7 mouse cellular contexts compared by ENCODE assay signal in genomic region chr11:86757480-86758371, GRCm38 (mm10). TPM values are rescaled to one million over a fixed set of nuclear protein-coding genes. Genes with fewer than 3 reads are reported as not detected.
DNase-seq lines count a peak whose midpoint lies in the region; ATAC-seq lines count a peak whose summit lies in the region.

Gene Cltc, minus strand, starts transcription at chr11:86757565.

- H3K27ac ChIP-seq in intestine, embryonic 15.5 days, result peak within 1 kb of the TSS; percentile 96
- H3K27ac ChIP-seq in midbrain, embryonic 10.5 days (replicated peaks), result peak within 1 kb of the TSS; percentile 94

- peak; percentile 97 for DNase-seq in adrenal gland, adult 2 months
- peak; percentile 98 for DNase-seq in embryo, embryonic 11.5 days (ENCODE audit: low read depth, low spot score)
- DNase-seq in gastrocnemius, postnatal 36 days, result peak; percentile 95 to 96
- peak; percentile 97 to 98 for DNase-seq in left cerebral cortex, postnatal 25 days (ENCODE audit: low spot score in 2 of 2)
- peak; percentile 96 for DNase-seq in midbrain, embryonic 10.5 days (ENCODE audit: low spot score)
- DNase-seq in right cerebral cortex, postnatal 4 days, result peak; percentile 96

- H3K4me2 ChIP-seq in intestine, embryonic 15.5 days (replicated peaks), result peak within 1 kb of the TSS; percentile 81

- H3K4me1 ChIP-seq in intestine, embryonic 15.5 days (replicated peaks), result peaks cover 11% of the 10 kb centered on the region
- H3K4me1 ChIP-seq in midbrain, embryonic 10.5 days, result peaks cover 34% of the 10 kb centered on the region

- H3K9me3 ChIP-seq in intestine, embryonic 15.5 days, result no peaks in the 10 kb centered on the region
- H3K9me3 ChIP-seq in midbrain, embryonic 10.5 days (replicated peaks), result no peaks in the 10 kb centered on the region

- peak within 1 kb of the TSS; percentile 92 for H3K4me3 ChIP-seq in intestine, embryonic 15.5 days (replicated peaks)
- peak within 1 kb of the TSS; percentile 97 for H3K4me3 ChIP-seq in midbrain, embryonic 10.5 days

- H3K36me3 ChIP-seq in intestine, embryonic 15.5 days, result no peaks in the 10 kb centered on the region
- H3K36me3 ChIP-seq in midbrain, embryonic 10.5 days, result peaks cover 10% of the 10 kb centered on the region

- no peaks in the 10 kb centered on the region for H3K27me3 ChIP-seq in intestine, embryonic 15.5 days (replicated peaks)
- no peaks in the 10 kb centered on the region for H3K27me3 ChIP-seq in midbrain, embryonic 10.5 days (ENCODE audit: low read depth, poor library complexity, severe bottlenecking)

- H3K9ac ChIP-seq in intestine, embryonic 15.5 days, result peak within 1 kb of the TSS; percentile 98

- under 1% methylated on average over 69 of the region's 73 CpGs for WGBS in intestine, embryonic 15.5 days
- under 1% methylated on average over 73 of the region's 73 CpGs for WGBS in midbrain, embryonic 10.5 days

- intact Hi-C loops in gastrocnemius, postnatal 36 days (cut with DNase I), result loop anchor here (5.0 kb wide), 1 partner anchor 40 kb away; no protein-coding TSS in a partner anchor
- intact Hi-C loops in left cerebral cortex, postnatal 25 days (cut with DNase I), result loop anchor here (2.0 to 5.0 kb wide), 2 partner anchors 95 to 237 kb away; no protein-coding TSS in a partner anchor

- ATAC-seq in intestine, embryonic 15.5 days, result peak; percentile 95

RNA-seq across cellular contexts. Expression of gene Cltc, which starts in this region (rescaled TPM):
- total RNA-seq in adrenal gland, adult 2 months (2021), result 100 to 1,000 TPM; 256 to 440 TPM
- polyA plus RNA-seq in adrenal gland, adult 2 months (2012; rRNA removed), result 63.5 and 81.1 TPM in 2 replicates
- total RNA-seq in gastrocnemius, postnatal 36 days (2021), result 100 to 1,000 TPM in 1 of 2 experiments, 10 to 100 TPM in 1; 94.8 to 111 TPM
- 134 and 135 TPM in 2 replicates for polyA plus RNA-seq in intestine, embryonic 15.5 days (2015; fragmentation: Nextera tagmentation; extraction: Ambion mirVana)
- 100 to 1,000 TPM; 525 to 539 TPM for total RNA-seq in left cerebral cortex, postnatal 25 days (2021)
- 129 and 145 TPM in 2 replicates for polyA plus RNA-seq in midbrain, embryonic 10.5 days (2016; fragmentation: Nextera tagmentation; extraction: Ambion mirVana)

Comparison
In these comparisons a context has a peak if more than half of its experiments do, and no peak if none do; other contexts are left out.
1. Peak in every context shown above with its lines: DNase-seq, ATAC-seq, H3K4me3 ChIP-seq and H3K27ac ChIP-seq.